Mouse (Mus musculus): Measurements from ENCODE around the gene Rnf13. TPM values are rescaled to one million over a fixed set of nuclear protein-coding genes. Genes with fewer than 3 reads are reported as not detected.

Gene Rnf13
- 83.8 and 87.9 TPM in 2 replicates for polyA plus RNA-seq (2015; fragmentation: Nextera tagmentation; extraction: Ambion mirVana)

DNA sequence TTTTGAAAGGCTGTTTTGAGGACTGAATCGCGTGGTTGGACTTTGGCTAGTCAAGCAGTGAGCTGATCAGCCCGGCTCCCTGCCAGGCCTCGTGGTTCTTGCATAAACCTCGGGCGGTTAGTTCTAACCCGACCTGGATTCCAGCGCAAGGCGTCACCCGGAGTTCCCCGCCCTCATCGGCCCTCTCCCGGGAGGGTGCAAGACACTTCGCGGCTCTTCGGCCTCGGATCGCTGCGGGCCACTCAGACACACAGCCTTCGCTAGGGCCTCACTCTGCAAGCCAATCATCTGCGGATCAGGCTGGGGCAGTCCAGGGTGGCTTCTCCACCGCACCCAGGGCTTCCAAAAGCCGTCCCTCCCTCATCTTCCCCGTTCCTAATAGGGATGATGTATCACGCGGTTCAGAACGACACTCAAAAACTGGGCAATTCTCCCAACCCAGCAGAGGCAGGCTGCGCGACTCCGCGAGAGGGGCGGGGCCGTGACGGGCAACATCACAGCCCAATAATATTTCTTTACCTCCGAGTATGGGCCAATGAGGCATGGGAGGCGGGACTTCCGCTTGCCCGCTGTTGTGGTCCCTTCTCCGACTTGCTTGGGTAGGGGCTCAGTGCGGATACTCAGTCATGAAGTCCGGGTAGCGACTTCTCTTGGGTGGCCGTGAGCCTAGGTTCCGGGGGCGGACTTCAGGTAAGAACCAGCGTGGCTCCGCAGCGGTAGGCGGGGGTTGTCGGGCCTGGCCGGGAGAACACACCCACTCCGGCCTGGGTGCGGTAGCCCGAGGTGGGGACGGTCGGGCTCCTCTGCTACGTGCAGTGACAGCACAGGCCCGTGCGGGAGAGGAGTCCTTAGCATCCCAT is at the start of gene Rnf13:
Rnf13 (plus strand) TSS at position 552 of the 860 bp plus-strand sequence.
- Histone ChIP-seq H3K9ac (peak within 1 kb of the TSS; percentile 66), H3K4me3 (replicated peaks) (peak within 1 kb of the TSS; percentile 91), H3K27ac (replicated peaks) (peak within 1 kb of the TSS; percentile 97), H3K9me3 (replicated peaks) (no peaks in the 10 kb centered on the region), H3K4me2 (replicated peaks) (peak within 1 kb of the TSS; percentile 67), H3K36me3 (no peaks in the 10 kb centered on the region), H3K27me3 (no peaks in the 10 kb centered on the region), H3K4me1 (peaks cover 14% of the 10 kb centered on the region)
- ATAC-seq (ENCODE audit: insufficient number of reproducible peaks, low FRiP score, low TSS enrichment, low read depth), result peak; percentile 99
- WGBS, result under 1% methylated on average over 59 of the region's 59 CpGs

DNA sequence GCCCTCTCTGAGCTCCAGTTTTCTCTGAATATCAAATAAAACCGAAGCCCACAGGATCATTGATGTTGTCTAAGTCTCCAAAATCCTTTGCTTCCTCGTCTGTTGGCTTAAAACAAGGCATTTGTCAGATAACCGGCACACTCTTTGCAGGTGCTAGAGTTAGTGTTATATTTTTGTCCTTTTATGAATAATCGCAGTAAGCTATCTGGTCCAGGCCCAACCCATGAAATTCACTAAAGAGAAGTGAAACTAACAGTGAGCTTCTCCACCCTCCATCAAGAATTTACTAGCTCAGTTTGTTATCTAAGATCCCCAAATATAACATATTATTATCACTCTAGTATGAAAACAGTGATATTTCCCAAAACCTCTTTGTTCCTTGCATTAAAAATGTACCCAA is 44.1 kb upstream of the Rnf13 start:
- no peaks in the 10 kb centered on the region for H3K9me3 ChIP-seq (replicated peaks)
- H3K9ac ChIP-seq, result no peak overlapping the region
- 81% methylated on average over 4 of the region's 4 CpGs for WGBS
- H3K4me2 ChIP-seq (replicated peaks), result no peak overlapping the region
- H3K4me3 ChIP-seq (replicated peaks), result no peak overlapping the region
- H3K4me1 ChIP-seq, result no peaks in the 10 kb centered on the region
- no peak for ATAC-seq (ENCODE audit: insufficient number of reproducible peaks, low FRiP score, low TSS enrichment, low read depth)
- no peaks in the 10 kb centered on the region for H3K27me3 ChIP-seq
- no peaks in the 10 kb centered on the region for H3K36me3 ChIP-seq
- no peak overlapping the region for H3K27ac ChIP-seq (replicated peaks)

DNA sequence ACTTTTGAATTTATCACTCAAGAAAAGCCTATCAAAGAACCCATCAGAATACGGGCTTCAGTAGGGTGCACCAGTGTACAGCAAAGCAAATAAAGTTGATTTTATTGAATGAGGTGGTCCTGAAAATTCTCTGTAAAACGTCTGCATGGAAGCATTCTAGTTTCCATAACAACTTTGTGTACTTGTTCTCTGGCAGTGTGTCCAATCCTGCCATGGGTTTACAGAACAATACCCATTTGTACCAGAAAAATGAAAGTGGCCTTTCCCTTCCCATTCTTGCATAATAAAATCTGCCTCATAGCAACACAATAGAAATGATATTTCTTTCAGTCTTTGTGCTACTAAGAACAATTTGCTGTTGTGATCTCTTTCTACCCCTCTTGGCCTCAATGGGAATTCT is 43.1 kb upstream of the Rnf13 start, which contains the start of gene Ankub1:
Ankub1 (minus strand) TSS at position 81 of the 400 bp plus-strand sequence.
- Histone ChIP-seq H3K9ac (no peak within 1 kb of the TSS), H3K36me3 (no peaks in the 10 kb centered on the region), H3K4me3 (replicated peaks) (no peak within 1 kb of the TSS), H3K4me1 (no peaks in the 10 kb centered on the region), H3K4me2 (replicated peaks) (no peak within 1 kb of the TSS), H3K9me3 (replicated peaks) (no peaks in the 10 kb centered on the region), H3K27me3 (no peaks in the 10 kb centered on the region), H3K27ac (replicated peaks) (no peak within 1 kb of the TSS)
- ATAC-seq (ENCODE audit: insufficient number of reproducible peaks, low FRiP score, low TSS enrichment, low read depth), result no peak
- 66% methylated on average over 2 of the region's 2 CpGs for WGBS

DNA sequence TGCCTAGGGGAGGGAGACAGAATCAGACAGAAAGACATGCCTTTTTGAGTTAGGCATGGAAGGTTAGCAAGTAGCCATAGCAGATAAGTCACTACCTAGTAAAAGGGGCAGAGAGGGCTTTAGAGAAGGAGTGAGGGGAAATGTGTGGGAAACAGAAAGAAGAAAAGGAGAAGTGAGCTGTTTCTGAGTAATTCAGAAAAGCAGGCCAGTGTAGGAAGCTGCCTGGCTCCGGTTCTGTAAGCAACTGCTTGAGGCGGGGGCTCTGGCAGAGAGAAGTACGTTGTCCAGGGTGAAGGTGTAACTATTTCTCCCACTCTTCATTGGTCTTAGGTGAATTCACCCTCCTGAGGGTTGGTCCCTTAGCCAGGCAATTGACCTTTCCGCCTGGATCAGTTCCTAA is 39.6 kb upstream of the Rnf13 start:
- Histone ChIP-seq H3K9me3 (replicated peaks) (no peaks in the 10 kb centered on the region), H3K27ac (replicated peaks) (no peak overlapping the region), H3K27me3 (no peaks in the 10 kb centered on the region), H3K36me3 (no peaks in the 10 kb centered on the region), H3K4me2 (replicated peaks) (no peak overlapping the region), H3K9ac (no peak overlapping the region), H3K4me1 (no peaks in the 10 kb centered on the region), H3K4me3 (replicated peaks) (no peak overlapping the region)
- no peak for ATAC-seq (ENCODE audit: insufficient number of reproducible peaks, low FRiP score, low TSS enrichment, low read depth)
- WGBS, result 91% methylated on average over 4 of the region's 4 CpGs

DNA sequence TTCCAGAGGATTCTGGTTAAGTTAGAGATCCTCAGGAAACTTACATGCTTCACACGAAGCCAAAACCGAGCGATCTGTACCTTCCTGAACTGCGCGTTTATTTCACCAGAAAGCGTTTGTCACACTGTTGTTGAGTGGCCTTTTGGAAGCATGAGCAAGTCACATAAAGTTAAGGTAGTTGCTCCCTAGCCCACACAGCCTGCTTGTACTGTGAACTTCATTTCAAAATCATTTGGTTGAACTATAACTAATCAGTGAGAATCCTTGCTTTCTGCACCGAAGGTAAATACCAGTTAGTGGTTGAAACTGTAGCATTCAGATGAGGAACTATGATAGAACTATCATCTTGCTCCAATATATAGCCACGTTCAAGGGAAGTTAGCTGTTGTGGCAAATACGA is 39.1 kb upstream of the Rnf13 start:
- H3K4me3 ChIP-seq (replicated peaks), result no peak overlapping the region
- no peaks in the 10 kb centered on the region for H3K4me1 ChIP-seq
- no peak overlapping the region for H3K9ac ChIP-seq
- WGBS, result 93% methylated on average over 9 of the region's 9 CpGs
- no peak for ATAC-seq (ENCODE audit: insufficient number of reproducible peaks, low FRiP score, low TSS enrichment, low read depth)
- no peak overlapping the region for H3K4me2 ChIP-seq (replicated peaks)
- H3K27ac ChIP-seq (replicated peaks), result no peak overlapping the region
- H3K36me3 ChIP-seq, result no peaks in the 10 kb centered on the region
- H3K9me3 ChIP-seq (replicated peaks), result no peaks in the 10 kb centered on the region
- no peaks in the 10 kb centered on the region for H3K27me3 ChIP-seq

DNA sequence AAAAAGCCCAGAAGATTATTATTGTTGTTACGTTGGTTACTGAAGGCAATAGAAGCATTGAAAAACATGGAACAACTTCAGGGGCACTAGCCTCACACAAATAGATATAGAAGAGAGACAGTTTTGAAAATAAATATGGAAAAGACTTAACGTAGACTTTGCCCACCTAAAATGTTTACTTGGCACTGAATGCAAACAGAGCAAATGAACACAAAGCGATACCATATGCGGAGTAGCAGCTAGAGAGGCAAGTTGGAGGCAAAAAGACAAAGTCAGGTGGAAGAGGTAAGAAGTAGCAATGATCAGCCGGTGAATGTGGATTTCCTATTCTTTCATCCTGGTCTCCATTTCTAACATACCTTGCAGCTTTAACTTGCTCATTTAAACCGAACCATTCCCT is 21.7 kb upstream of the Rnf13 start:
- Histone ChIP-seq H3K27me3 (no peaks in the 10 kb centered on the region), H3K27ac (replicated peaks) (no peak overlapping the region), H3K9ac (no peak overlapping the region), H3K4me2 (replicated peaks) (no peak overlapping the region), H3K36me3 (no peaks in the 10 kb centered on the region), H3K4me1 (no peaks in the 10 kb centered on the region), H3K9me3 (replicated peaks) (no peaks in the 10 kb centered on the region), H3K4me3 (replicated peaks) (no peak overlapping the region)
- WGBS, result 83% methylated on average over 6 of the region's 6 CpGs
- no peak for ATAC-seq (ENCODE audit: insufficient number of reproducible peaks, low FRiP score, low TSS enrichment, low read depth)

DNA sequence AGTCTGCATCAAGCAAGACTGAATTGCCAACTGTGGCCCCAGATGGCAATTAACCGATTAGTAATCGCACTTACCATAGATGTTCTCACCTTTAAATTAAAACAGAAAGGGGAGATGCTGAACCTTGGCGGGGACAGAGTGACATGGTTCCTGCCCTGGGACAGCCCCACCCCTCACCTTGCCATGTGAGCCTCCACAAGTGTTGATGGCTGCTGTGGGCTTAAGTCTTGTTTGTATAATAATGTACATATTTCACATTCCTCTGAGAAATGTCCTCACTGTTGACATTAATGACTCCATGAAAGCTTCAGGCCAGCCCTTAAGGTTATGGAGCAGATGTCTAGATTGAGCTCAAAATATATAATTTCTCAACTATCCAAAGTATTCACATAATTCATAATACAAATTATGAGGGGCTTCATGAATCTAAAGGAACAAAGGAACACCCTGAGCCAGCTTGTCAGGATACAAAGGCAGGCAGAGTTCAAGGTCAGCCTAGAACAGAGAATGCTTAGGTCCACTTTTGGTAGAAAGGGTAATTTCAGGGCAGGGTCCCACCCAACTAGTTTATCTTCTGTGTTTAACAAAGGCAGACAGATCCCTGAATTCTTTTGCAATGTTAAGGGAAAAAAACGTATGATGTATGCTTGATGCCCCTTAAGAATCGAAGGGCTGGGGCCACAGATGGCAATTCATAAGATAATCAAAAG is 3.5 kb upstream of the Rnf13 start:
- Histone ChIP-seq H3K36me3 (no peaks in the 10 kb centered on the region), H3K9me3 (replicated peaks) (no peaks in the 10 kb centered on the region), H3K4me2 (replicated peaks) (no peak overlapping the region), H3K27ac (replicated peaks) (no peak overlapping the region), H3K4me1 (peaks cover 11% of the 10 kb centered on the region), H3K4me3 (replicated peaks) (no peak overlapping the region), H3K9ac (no peak overlapping the region), H3K27me3 (no peaks in the 10 kb centered on the region)
- ATAC-seq (ENCODE audit: insufficient number of reproducible peaks, low FRiP score, low TSS enrichment, low read depth), result no peak
- 74% methylated on average over 5 of the region's 5 CpGs for WGBS

DNA sequence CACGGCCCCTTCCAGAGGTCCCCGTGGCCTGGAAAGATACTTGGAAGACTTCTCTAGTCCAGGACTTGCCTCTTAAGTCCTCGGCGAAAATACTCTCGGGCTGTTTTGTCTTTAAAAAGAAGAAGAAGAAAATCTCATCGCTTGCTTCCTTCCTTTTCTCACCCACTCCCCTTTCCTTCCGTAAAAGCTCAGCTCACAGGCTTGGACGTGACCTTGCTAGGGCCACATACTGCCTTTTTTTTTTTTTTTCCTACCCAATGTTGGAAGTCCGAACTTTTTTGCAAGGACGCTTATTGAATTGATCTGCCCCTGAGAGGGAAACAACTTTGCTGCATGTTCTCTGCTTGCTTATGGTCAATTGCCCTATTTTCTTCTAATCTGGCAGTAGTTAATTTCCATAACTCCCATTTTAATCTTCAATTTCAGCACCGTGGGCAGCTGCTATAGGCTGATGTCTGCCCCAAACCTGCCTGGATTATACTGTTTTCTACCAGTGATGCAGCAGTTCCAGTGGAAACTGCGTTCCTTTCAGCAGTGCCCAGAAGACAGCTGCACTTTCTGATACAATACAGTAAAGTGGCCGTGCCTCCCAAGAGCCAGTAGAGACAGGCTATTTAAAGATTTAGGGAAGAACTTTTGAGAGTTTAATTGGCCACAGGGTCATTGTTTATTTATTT is 695 bp downstream of the Rnf13 start:
- Histone ChIP-seq H3K36me3 (no peaks in the 10 kb centered on the region), H3K4me2 (replicated peaks) (peak overlapping the region; percentile 67), H3K9ac (peak overlapping the region; percentile 66), H3K4me1 (peaks cover 14% of the 10 kb centered on the region), H3K27me3 (no peaks in the 10 kb centered on the region), H3K4me3 (replicated peaks) (peak overlapping the region; percentile 91), H3K9me3 (replicated peaks) (no peaks in the 10 kb centered on the region), H3K27ac (replicated peaks) (peak overlapping the region; percentile 97)
- WGBS, result under 1% methylated on average over 13 of the region's 13 CpGs
- ATAC-seq (ENCODE audit: insufficient number of reproducible peaks, low FRiP score, low TSS enrichment, low read depth), result no peak

DNA sequence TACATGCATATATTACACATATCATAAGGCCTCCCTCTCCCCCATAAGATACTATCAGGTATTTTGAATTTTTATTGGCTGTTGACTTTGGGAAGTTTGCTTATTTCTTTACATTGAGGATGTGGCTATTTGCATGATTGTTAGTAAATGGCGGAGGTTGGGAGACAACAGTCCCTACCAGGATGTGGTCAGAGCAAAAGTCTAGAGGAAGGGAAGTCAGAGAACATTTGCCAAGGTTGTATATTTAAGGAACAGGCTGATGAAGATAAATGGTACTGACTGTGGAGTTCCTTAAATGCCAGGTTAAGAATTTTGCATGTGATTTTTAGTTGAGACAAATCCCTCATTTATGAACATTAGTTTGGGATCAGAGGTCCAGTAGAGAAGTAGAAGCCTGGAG is 4.0 kb downstream of the Rnf13 start:
- Histone ChIP-seq H3K4me2 (replicated peaks) (no peak overlapping the region), H3K4me3 (replicated peaks) (no peak overlapping the region), H3K27me3 (no peaks in the 10 kb centered on the region), H3K36me3 (no peaks in the 10 kb centered on the region), H3K27ac (replicated peaks) (no peak overlapping the region), H3K4me1 (peaks cover 18% of the 10 kb centered on the region), H3K9me3 (replicated peaks) (no peaks in the 10 kb centered on the region), H3K9ac (no peak overlapping the region)
- WGBS, result 85% methylated on average over 1 of the region's 1 CpGs
- ATAC-seq (ENCODE audit: insufficient number of reproducible peaks, low FRiP score, low TSS enrichment, low read depth), result no peak

DNA sequence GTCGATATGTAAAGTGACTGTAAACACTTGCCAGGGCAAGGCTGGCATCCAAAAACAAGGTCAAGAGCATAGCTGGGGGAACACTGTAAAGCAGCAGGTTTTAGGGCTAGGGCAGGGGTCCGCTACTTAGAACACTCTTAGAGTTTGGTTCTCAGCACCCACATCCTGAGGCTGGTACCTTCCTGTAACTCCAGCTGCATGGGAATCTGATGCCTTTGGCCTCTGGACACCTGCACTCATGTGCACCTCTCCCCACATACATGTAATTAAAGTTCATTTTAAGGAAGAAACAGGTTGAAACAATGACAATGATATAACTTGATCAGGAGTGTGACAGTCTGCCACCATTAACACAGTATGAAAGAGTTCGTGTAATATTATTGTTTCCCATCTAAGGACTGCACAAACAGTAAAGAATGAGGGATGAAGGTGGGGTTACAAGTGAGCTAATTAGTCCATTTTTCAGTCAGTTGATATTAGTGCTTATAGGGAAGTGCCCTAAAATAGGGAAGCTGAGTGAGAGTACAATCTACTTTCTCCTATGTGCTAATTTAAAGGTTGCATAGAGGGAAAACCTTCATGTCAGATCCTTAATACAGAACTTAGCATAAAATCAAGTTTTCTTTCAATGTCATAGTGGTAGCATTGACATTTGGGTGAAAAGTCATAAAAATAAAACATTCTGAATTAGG is 12.9 kb downstream of the Rnf13 start:
- Histone ChIP-seq H3K4me2 (replicated peaks) (no peak overlapping the region), H3K4me1 (no peaks in the 10 kb centered on the region), H3K36me3 (no peaks in the 10 kb centered on the region), H3K9me3 (replicated peaks) (no peaks in the 10 kb centered on the region), H3K4me3 (replicated peaks) (no peak overlapping the region), H3K9ac (no peak overlapping the region), H3K27ac (replicated peaks) (no peak overlapping the region), H3K27me3 (no peaks in the 10 kb centered on the region)
- WGBS, result 88% methylated on average over 3 of the region's 3 CpGs
- no peak for ATAC-seq (ENCODE audit: insufficient number of reproducible peaks, low FRiP score, low TSS enrichment, low read depth)

DNA sequence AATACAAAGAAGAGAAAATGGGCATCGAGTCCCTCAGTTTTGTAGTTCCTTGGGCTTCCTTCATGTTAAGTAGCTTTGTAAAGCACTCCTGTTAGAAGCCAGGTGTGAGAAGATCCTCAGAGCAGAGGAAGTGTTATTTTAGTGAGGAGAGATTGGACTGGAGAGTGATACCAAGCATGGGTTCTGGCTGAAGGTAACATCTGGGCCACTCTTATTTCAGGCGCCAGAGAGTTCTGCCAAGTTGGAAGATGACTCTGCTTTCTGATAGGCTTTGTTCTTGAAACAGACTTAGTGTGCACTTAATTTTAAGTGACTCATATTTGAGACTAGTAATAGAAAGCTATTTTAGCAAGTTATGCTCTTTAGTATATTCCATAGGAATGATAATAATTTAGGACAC is 41.1 kb downstream of the Rnf13 start:
- no peak overlapping the region for H3K27ac ChIP-seq (replicated peaks)
- no peaks in the 10 kb centered on the region for H3K9me3 ChIP-seq (replicated peaks)
- no peak overlapping the region for H3K4me3 ChIP-seq (replicated peaks)
- H3K4me1 ChIP-seq, result no peaks in the 10 kb centered on the region
- H3K27me3 ChIP-seq, result no peaks in the 10 kb centered on the region
- no peak overlapping the region for H3K9ac ChIP-seq
- H3K4me2 ChIP-seq (replicated peaks), result no peak overlapping the region
- 95% methylated on average over 2 of the region's 2 CpGs for WGBS
- H3K36me3 ChIP-seq, result peaks cover 2% of the 10 kb centered on the region; the same call in 1 of the 2 replicates
- no peak for ATAC-seq (ENCODE audit: insufficient number of reproducible peaks, low FRiP score, low TSS enrichment, low read depth)
